Mouse (Mus musculus): Measurements from ENCODE around the gene 1190002N15Rik.

DNA sequence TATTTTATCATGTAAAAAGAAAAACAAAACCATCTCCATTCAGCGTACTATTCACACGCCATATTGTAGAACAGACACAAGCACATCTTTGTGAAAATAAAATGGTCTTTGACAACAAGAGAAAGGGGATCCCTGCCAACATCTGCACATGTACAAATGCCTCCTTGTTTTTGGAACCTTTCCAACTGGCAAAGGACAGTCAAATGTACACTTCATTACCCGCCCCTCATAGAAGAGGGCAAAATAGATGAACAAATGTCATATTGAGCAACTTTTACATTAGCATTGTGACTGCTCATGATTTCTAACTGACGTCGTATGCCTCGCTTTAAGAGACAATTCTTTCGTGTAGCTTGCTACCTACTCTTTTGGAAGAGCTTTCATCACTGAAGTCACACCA is 11.4 kb downstream of the 1190002N15Rik start:
- no peak for TF ChIP-seq POLR2A (IDR thresholded peaks at IDR 0.05; ENCODE audit: borderline replicate concordance, insufficient read depth, low read length)
- TF ChIP-seq CTCF (IDR thresholded peaks at IDR 0.05; ENCODE audit: borderline replicate concordance, insufficient read depth, low read depth, low read length) = no peak
